Mouse (Mus musculus) inflammation-experienced regulatory T-cells, adult 6 months (primary cell): ENCODE results near the gene Pold1. TPM values are rescaled to one million over a fixed set of nuclear protein-coding genes. Genes with fewer than 3 reads are reported as not detected.

Experiments used
- ATAC-seq: one replicate; pipeline ENCODE4 v1.8.0; 2017
- polyA plus RNA-seq, 3 experiments: library from polyadenylated mRNA; unstranded; fragments of 100-300 nt; shearing (Covaris generic); gene quantifications; one replicate each; pipeline ENCODE4 v1.2.1; 2017

Gene Pold1
- polyA plus RNA-seq, 3 experiments from 2014 or later, result 21.0 to 32.4 (median 21.4) TPM

DNA sequence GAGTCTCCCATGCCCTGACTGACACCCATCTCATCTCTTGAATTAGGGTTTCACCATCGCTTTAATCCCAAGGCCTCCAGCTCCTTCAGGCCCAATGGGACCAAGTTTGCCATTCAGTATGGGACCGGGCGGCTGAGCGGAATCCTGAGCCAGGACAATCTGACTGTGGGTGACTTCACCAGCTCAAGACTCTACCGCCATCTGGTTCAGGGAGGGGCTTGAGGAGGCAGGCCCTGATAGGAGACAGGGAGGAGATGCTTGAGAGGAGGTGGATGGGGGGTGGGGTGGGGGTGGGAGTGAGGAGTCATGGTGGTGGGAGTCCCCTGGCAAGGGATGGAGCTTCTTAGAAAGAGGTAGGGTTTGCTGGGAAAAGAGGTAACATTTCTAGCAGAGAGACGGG lies 33.0 kb upstream of the Pold1 start:
- no peak for ATAC-seq

GRCm38 (mm10) chr7:44576333-44576844 lies 27.7 kb upstream of the Pold1 start:
- ATAC-seq, result no peak

DNA sequence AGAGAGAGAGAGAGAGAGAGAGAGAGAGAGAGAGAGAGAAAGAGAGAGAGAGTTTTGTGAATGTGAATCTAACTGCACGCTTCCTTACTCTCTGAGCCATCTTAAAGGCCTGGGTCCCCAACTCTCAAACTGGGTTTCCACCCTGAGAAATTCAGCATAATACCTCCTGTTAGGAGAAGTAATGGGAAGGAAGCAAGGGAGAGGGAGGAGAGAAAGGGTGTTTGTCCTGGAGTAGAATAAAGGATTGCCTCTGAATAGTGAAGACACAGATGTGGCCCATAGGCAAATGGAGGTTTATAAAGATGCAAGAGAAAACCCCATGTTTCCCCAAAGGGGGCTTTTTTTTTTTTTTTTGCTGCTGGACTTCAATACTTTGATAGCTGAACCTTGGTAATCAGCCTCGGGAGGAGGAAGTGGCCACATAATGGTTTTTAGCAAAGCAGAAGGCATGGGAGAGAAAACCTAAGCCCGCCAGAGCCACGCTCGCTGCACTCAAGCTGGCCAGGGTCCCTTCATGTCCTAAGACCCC lies 24.4 kb upstream of the Pold1 start:
- no peak for ATAC-seq

GRCm38 (mm10) chr7:44572213-44572701 lies 23.6 kb upstream of the Pold1 start, which contains the start of gene Napsa:
TSS of gene Napsa (plus strand) at chr7:44572380.
- no peak for ATAC-seq

DNA sequence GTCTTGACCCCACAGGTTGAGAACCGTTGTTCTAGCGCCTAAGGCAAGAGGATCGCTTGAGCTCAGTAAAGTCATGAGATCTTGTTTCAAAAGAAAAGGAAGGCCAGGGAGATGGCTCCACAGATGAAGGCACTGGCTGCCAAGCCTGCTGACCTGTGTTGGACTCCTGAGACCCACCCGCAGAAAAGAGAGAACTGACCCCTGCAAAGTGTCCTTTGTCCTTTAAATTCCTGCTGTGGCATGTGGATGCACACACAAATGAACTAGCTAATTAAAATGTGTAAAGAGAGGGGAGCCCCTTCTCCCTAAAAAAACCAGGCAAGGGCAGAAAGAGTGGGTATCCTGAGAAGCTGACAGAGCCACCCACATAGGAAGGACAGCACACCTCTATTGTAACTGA lies 23.2 kb upstream of the Pold1 start:
- ATAC-seq, result no peak

- no peak for ATAC-seq
Measured at GRCm38 (mm10) chr7:44570989-44571388, 22.3 kb upstream of the Pold1 start.

GRCm38 (mm10) chr7:44568803-44569202 lies 20.2 kb upstream of the Pold1 start:
- ATAC-seq, result no peak

DNA sequence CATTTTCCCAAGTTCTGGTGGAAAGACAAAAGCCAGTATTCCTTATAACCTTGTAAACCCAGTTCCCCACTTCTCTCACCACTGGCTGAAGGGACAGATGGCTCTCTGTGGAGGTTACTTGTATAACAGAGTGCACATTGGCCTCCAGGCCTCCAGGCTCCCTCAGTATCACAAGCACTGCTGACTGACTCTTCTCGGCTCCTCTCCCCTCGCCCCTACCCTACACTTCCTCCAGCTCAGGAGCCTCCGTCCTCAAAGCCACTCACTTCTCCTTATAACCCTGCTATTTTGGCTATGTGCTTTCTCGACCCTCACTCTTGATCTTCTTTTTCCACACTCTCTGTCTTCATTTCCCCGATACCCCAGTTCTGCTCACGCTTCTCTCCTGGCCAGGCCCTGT lies 16.8 kb upstream of the Pold1 start:
- no peak for ATAC-seq

- ATAC-seq, result no peak
Measured at GRCm38 (mm10) chr7:44564486-44564885, 15.8 kb upstream of the Pold1 start.

GRCm38 (mm10) chr7:44563284-44563683 lies 14.6 kb upstream of the Pold1 start:
- ATAC-seq, result no peak

- ATAC-seq, result peak; percentile 77
Measured at GRCm38 (mm10) chr7:44560435-44561400, 12.1 kb upstream of the Pold1 start.

DNA sequence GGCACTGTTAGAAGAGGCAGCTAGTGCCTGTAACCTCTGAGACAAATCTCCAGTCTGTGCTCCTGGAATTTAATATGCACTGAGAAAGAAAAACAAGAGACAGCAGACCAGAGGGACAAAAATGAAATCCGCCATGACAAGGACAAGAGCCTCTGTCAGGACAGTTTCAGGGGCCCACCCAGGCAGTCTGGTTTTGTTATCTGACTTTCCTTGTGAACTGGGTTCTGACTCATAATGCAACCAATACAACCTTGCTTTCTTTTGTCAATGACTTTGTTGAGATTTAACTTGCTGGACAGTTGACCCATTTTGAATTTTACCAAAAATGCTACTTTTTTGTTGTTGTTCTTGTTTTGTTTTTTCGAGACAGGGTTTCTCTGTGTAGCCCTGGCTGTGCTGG lies 9.0 kb upstream of the Pold1 start:
- ATAC-seq, result no peak

DNA sequence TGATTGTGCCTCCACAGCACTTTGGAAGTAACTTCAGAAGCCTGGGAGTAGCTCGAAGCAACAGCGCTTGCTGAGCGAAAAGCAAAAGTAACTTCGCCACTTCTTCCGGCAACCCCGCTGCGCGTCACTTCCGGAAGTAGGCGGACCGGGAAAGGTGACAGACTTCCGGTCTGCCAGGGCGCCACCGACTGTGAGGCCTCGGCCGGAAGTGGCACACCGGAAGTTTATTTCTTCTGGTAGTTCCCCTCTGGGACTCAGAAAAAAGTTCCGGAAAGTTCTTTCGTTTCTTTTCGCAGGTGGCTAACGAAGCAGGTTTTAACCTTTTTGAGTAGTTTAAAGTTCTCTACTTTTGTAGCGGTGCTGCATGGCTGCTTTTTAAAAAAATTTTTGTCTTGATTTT lies 5.2 kb upstream of the Pold1 start, which contains the start of gene Nr1h2:
TSS of gene Nr1h2 (minus strand) at position 126 of the 400 bp plus-strand sequence.
- peak; percentile 85 for ATAC-seq

DNA sequence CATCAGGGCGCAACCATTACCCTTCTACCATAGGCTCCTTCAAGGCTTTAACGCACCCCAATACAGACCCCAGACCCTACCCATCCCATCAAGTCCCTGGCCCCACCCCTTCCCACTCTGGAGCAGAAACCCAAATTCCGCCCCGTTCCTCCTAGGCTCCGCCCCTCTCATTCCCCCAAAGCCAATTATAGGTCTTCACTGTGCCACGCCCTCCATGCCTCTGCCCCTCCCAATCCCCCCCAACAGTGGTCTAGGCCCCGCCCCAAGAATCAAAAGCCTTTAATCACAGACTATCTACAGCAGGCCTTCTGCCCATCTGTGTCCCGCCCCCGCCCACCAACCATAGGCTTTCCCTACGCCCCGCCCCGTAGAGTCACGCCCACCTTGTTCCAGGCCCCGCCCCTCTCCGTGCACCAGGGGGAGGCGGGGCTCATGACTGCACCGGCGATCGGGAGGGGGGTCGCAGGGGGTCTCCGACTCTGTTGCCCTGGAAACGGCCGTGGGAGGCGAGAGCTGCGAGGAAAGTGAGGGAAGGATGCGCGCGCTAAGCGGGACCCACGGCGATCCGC lies 4.6 kb upstream of the Pold1 start:
- peak; percentile 8 for ATAC-seq

DNA sequence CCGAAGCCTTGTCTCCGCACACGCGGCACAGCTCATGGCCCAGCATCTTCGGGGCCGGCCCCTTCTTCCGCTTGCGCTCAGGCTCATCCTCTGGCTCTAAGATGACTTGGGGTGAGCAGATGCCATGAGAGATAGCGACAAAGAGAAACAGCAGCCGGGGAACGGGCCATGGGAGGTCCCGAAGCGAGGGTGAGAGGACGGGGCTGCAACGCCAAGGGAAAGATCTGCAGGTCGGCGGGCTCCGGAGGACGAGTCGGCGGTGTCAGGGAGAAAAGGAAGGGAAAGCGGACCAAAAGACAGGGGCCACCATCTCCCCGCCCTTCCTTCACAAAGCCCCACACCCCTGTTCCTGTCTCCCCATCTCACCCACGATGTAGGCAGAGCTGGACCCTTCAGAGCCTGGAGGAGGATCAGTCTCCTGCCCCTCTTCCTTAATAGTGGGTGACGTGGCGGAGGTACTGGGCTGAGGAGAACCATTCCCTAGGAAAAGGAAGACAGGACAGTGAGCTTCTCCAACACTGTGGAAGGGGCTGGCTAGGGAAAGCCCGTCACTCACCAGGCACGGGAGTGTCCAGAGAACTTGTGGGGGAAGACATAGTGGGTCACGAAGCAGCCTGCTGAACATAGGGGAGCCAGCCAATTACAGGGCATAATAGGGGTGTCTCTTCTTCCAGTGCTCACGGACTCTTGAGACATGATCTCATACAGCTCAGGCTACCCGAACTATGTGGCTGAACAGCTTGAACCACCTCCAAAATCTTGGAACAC lies 3.7 kb upstream of the Pold1 start:
- ATAC-seq, result no peak

- ATAC-seq, result no peak
Measured at GRCm38 (mm10) chr7:44551731-44552130, 3.1 kb upstream of the Pold1 start.

GRCm38 (mm10) chr7:44551301-44551700 lies 2.7 kb upstream of the Pold1 start:
- no peak for ATAC-seq

DNA sequence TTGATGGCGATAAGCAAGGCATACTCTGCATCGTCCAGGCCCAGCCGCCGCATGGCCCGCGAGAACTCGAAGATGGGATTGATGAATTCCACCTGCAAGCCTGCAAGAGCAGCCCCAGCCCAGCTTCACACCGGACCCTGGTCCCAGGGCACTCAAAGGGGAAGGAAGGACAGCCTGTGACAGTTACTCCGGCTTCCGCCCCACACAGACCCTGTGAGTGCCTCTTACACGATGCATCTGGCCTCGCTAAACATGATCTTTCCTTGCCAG lies 1.7 kb upstream of the Pold1 start:
- ATAC-seq, result no peak

DNA sequence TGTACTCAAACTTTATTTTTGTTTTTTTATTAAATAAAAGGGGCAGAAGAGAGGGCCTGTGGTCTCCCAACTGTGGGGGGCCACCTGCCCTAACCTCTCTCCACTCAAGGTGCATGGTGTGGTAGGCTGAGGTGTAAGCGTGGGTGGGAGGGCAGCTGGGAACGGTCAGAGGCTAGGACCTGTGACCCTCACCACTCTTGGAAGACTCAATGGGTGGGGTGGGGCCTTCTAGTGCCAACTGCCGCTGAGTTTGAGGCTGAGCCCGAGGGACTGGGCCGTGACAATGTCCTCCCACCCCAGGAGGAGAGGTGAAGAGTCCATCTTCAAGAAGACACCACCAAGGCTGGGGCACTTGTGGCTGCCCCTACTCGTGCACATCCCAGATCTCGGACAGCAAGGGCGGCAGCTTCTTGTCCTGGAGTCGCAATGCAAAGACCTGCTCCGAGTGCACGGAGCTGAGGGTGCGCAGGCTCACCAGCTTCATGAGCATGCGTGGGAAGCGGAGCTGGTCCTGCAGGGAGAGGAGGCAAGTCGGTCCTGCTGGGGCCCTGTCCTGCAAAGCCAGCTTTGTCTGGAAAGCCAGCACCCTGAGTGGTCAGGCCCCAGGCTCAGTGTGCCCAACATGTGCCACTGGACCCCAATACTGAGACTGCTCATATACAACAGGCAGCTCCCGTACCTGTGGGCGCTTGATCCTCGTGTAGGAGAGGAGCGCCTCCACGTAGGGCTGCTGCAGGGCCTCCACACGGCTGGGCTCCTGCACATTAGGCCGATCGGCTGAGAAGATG lies 1.2 kb upstream of the Pold1 start:
- no peak for ATAC-seq

- ATAC-seq, result no peak
Measured at GRCm38 (mm10) chr7:44547725-44548124, 924 bp downstream of the Pold1 start.

- ATAC-seq, result no peak
Measured at GRCm38 (mm10) chr7:44547041-44547440, 1.6 kb downstream of the Pold1 start.

DNA sequence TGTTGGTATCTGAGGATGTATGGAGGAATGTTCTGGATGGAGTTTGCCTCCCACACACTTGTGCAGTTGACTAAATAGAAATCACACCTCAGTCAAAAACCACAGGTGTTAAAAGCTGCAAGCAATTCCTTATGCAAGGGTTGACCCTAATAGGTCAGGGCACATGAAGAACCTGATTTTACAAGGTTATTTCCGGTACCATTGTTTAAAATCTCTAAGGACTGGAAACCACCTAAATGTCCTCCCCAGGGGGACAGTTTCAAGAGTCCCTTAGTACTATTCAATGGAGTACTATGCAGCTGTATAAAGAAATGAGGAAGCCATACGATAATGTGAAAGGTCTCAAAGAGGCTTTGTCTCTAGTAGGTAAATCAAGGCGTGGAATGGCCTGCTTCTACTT lies 2.4 kb downstream of the Pold1 start:
- no peak for ATAC-seq
